Mouse (Mus musculus) cortical plate, adult 2 months (tissue): Measurements from ENCODE around the gene Tbca. TPM values are rescaled to one million over a fixed set of nuclear protein-coding genes. Genes with fewer than 3 reads are reported as not detected.

ENCODE experiments used
- H3K27ac ChIP-seq: fragments of 200-500 bp; 2 replicates; pipeline ENCODE4 v1.5.1; 2012; ENCODE audit warnings: low read length, control low read depth, inconsistent platforms; ENCODE audit not compliant: insufficient read depth
- H3K4me1 ChIP-seq: fragments of 200-500 bp; 2 replicates; pipeline ENCODE4 v1.6.1; 2011; ENCODE audit warnings: low read length; ENCODE audit not compliant: control insufficient read depth, insufficient read depth
- H3K4me3 ChIP-seq: fragments of 200-500 bp; 2 replicates; pipeline ENCODE4 v1.5.1; 2011; ENCODE audit warnings: mild to moderate bottlenecking, low read length, control low read depth; ENCODE audit not compliant: insufficient read depth
- CTCF ChIP-seq: fragments of 200-500 bp; IDR thresholded peaks from 2 replicates; pipeline ENCODE4 v1.5.1; 2011; ENCODE audit warnings: mild to moderate bottlenecking, control low read depth, low read length; ENCODE audit not compliant: insufficient read depth; ENCODE audit errors: extremely low read depth
- POLR2A ChIP-seq: fragments of 200-500 bp; IDR thresholded peaks from 2 replicates; pipeline ENCODE4 v1.6.1; 2011; ENCODE audit warnings: mild to moderate bottlenecking, low read length, control low read depth; ENCODE audit not compliant: insufficient read depth; ENCODE audit errors: extremely low read depth
- polyA plus RNA-seq: library from polyadenylated mRNA; depleted of rRNA; stranded (reverse); fragments of >200 nt; gene quantifications from 2 replicates; pipeline ENCODE4 v1.2.3, GENCODE M21; 2012; rRNA removed

Gene Tbca
- 209 and 223 TPM in 2 replicates for polyA plus RNA-seq

- Histone ChIP-seq H3K4me1 (peaks cover 2% of the 10 kb centered on the region; the same call in 1 of the 2 replicates), H3K27ac (peak within 1 kb of the TSS; percentile 58), H3K4me3 (peak within 1 kb of the TSS; percentile 85)
- TF ChIP-seq POLR2A (peak; percentile 88), CTCF (no peak)
These were observed at the start of gene Tbca for GRCm38 (mm10) chr13:94788771-94789649. Gene Tbca, plus strand, starts transcription at chr13:94788910.

- TF ChIP-seq POLR2A: no peak
- TF ChIP-seq CTCF: no peak
- no peaks in the 10 kb centered on the region for H3K4me1 ChIP-seq
- no peak overlapping the region for H3K4me3 ChIP-seq
- no peak overlapping the region for H3K27ac ChIP-seq
These were observed 43.5 kb upstream of the Tbca start for GRCm38 (mm10) chr13:94745176-94745575.

GRCm38 (mm10) chr13:94765852-94766251 is 22.9 kb upstream of the Tbca start:
- no peak overlapping the region for H3K27ac ChIP-seq
- no peak for TF ChIP-seq POLR2A
- no peak for TF ChIP-seq CTCF

GRCm38 (mm10) chr13:94768460-94769154 is 20.1 kb upstream of the Tbca start:
- no peak overlapping the region for H3K4me3 ChIP-seq
- H3K27ac ChIP-seq: no peak overlapping the region
- TF ChIP-seq POLR2A: no peak
- no peak for TF ChIP-seq CTCF
- no peaks in the 10 kb centered on the region for H3K4me1 ChIP-seq

More at GRCm38 (mm10) chr13:94765852-94766251, 22.9 kb upstream of the Tbca start:
- H3K4me3 ChIP-seq: no peak overlapping the region
- no peaks in the 10 kb centered on the region for H3K4me1 ChIP-seq

GRCm38 (mm10) chr13:94769155-94769470 is 19.6 kb upstream of the Tbca start:
- H3K27ac ChIP-seq: no peak overlapping the region
- no peaks in the 10 kb centered on the region for H3K4me1 ChIP-seq
- TF ChIP-seq POLR2A (no peak), CTCF (no peak)
- no peak overlapping the region for H3K4me3 ChIP-seq

GRCm38 (mm10) chr13:94786866-94787265 is 1.8 kb upstream of the Tbca start:
- peaks cover 2% of the 10 kb centered on the region; the same call in 1 of the 2 replicates for H3K4me1 ChIP-seq
- no peak overlapping the region for H3K4me3 ChIP-seq
- no peak overlapping the region for H3K27ac ChIP-seq
- TF ChIP-seq POLR2A: no peak
- no peak for TF ChIP-seq CTCF

- H3K4me3 ChIP-seq: no peak overlapping the region
- TF ChIP-seq CTCF (no peak), POLR2A (no peak)
- peaks cover 2% of the 10 kb centered on the region; the same call in 1 of the 2 replicates for H3K4me1 ChIP-seq
- no peak overlapping the region for H3K27ac ChIP-seq
These were observed 6.0 kb downstream of the Tbca start for GRCm38 (mm10) chr13:94794689-94795088.

GRCm38 (mm10) chr13:94803480-94804057 is 14.9 kb downstream of the Tbca start:
- H3K4me1 ChIP-seq: peaks cover 1% of the 10 kb centered on the region; the same call in 1 of the 2 replicates
- H3K4me3 ChIP-seq: no peak overlapping the region
- TF ChIP-seq CTCF: no peak
- no peak for TF ChIP-seq POLR2A
- no peak overlapping the region for H3K27ac ChIP-seq
